Mouse (Mus musculus) embryonic fibroblast, embryonic 13.5 days (primary cell): ENCODE measurements around the gene Mob1a.

Source experiments
- CTCF ChIP-seq: IDR thresholded peaks from 2 replicates; pipeline ENCODE4 v1.5.1; 2011; ENCODE audit warnings: mild to moderate bottlenecking, control low read depth, low read length, moderate library complexity, borderline replicate concordance; ENCODE audit not compliant: insufficient read depth
- POLR2A ChIP-seq: IDR thresholded peaks from 2 replicates; pipeline ENCODE4 v1.6.1; 2011; ENCODE audit warnings: low read depth, mild to moderate bottlenecking, control low read depth, low read length, moderate library complexity

GRCm38 (mm10) chr6:83347916-83348315, 22.1 kb downstream of the Mob1a start:
- no peak for TF ChIP-seq CTCF
- TF ChIP-seq POLR2A = no peak
